Mouse (Mus musculus) gastrocnemius, adult 18-20 months (tissue): ENCODE measurements around the gene Abcc12. TPM values are rescaled to one million over a fixed set of nuclear protein-coding genes. Genes with fewer than 3 reads are reported as not detected.

Experiments
- DNase-seq: peaks from one replicate; pipeline ENCODE4 v3.0.0; 2021; ENCODE audit warnings: low spot score
- total RNA-seq, 2 experiments: library from RNA; stranded (reverse); gene quantifications; 2 replicates each; pipeline ENCODE4 v1.2.3; 2021

Abcc12 gene
- total RNA-seq, 2 experiments from 2014 or later: not detected

DNA sequence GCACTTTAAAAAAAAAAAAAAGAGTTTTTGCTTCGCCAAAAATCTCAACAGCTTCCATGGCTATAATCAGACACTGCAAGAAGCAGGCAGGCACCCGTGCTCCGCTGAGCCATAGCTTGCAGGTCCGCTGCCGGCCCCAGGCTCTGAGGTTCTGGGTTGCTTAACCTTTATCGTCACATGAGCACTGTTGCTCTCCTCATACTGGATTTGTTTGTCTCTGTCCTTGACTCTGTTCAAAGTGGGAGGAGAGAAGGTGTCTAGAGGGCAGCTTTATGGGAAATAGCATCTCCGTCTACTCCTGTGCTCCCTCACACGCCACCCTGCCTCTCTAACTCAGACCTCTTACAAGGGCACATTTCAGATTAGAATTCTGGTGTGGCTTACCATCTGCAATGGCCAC, 1.8 kb downstream of the Abcc12 start:
- no peak for DNase-seq

DNA sequence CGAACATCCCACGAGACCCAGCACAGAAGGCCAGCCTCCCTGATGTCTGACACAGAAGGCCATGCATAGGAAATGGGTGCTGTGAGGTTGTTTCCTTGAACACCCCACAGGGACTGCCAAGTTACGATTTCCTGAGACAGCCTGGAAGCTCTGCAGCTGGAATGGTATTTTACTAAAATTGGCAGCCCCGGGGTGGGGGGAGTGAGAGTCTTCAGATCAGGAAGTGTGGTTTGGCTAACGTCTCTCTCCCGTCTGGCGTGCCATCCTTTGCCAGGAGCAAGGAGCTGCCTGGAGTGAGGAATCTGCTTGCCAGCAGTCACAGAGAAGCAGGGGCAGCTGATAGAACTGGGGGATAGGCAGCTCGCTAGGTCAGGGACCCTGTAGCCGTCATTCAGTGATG, 2.4 kb downstream of the Abcc12 start:
- peak; percentile 2 for DNase-seq

DNA sequence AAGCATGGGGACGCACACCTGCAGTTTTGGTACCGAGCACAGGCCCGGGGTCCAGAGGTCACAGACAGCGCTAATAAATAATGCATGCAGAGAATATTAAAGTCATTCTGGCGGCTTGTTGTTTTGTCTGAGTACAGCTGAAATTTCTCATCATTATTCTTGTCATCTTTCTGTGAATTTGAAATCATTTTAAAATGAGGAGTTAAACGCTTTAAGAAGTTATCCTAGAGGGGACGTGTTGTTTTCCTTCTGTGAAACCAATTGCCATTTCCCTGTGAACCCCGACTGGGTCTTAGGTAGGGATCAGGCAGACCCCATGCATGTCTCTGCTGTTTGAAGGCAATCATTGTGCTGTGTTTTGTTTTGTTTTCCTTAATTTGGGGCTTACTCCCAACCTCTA, 2.9 kb downstream of the Abcc12 start:
- DNase-seq: no peak

DNA sequence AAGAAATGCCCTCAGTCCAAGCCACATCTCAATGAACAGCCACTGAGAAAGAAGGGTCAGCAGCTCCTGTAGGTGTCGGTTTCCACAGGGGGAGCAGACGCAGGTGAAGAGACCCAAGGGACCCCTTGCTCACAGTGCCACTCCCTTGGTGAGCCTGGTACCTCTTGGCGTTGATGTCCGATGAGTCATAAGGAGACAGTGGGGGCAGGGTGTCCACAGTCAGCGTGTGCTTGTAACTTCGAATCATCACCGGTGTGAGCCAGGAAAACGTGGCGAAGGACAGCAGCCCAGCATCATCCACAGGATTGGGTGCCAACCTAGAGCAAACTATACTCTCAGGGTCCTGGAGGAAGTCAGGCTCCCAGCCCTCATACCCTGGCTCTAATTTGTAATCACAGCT, 16.8 kb downstream of the Abcc12 start:
- no peak for DNase-seq

DNA sequence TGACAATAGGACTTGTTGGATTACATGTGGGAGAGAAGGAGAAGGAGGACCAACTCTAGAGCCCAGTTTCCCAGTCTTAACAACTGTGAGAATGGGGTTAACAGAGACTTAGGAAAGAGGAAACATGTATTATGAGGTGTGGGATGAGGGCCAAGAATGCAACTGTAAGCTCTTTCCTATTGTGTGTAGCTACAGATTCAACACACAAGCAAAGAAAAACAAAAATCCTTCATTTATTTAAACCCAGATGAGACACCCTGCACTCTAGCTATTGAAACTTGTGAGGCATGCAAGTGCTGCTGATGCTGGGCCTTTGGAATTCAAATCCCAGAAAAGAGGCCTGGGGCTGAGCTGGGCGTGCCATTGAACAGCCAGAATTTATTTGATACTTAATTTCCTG, 18.7 kb downstream of the Abcc12 start:
- DNase-seq: no peak

DNA sequence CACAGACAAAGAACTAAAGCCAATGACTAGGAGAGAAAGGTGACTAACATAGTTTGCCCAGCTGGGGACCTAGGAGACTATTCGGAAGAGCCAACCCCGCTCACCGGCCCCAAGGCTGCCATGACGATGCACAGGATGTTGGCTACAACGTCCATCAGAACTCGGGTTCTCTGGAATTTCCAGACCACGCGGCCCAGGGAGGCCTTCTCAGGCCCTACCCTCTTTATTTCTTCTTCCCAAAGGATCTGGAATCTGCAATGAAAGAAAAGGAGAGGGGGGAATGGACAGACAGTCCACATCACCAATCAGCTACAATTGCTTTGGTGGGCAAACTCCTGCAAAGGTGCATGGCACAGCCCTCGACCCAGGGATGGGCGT, 19.8 kb downstream of the Abcc12 start:
- no peak for DNase-seq

DNA sequence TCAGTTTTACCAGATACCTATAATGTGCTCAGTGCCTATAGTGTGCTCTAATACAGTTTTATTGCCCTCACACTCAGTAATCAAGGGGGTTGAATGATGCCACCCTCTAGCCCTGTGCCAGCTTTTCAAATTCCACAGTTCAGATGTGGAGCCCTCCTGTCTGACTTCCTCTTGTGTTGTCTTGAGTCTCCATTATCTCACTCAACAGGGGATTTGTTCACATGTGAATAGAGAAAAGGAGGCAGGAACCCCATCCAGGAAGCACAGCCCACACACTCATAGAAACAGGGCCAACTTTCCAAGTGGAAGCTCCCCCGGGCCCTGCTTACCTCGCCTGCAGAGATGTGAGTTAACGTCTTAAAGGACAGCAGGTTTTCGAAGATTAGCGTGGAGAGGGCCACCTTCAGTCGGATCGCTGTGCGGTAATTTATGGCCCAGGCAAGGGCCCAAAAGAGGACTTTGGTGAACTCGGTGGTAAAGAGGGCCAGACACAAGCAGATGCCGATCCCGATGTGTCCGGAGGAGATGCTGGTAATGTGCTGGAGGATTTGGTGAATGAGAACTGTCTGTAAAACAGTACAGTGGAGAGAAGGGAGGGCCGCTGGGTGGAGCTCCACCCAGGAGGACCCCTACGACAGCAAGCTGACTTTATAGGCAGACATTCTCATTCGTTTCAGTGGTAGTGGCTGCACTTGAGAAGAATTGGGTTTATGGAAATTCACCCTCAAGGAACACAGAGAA, 20.4 kb downstream of the Abcc12 start:
- no peak for DNase-seq

DNA sequence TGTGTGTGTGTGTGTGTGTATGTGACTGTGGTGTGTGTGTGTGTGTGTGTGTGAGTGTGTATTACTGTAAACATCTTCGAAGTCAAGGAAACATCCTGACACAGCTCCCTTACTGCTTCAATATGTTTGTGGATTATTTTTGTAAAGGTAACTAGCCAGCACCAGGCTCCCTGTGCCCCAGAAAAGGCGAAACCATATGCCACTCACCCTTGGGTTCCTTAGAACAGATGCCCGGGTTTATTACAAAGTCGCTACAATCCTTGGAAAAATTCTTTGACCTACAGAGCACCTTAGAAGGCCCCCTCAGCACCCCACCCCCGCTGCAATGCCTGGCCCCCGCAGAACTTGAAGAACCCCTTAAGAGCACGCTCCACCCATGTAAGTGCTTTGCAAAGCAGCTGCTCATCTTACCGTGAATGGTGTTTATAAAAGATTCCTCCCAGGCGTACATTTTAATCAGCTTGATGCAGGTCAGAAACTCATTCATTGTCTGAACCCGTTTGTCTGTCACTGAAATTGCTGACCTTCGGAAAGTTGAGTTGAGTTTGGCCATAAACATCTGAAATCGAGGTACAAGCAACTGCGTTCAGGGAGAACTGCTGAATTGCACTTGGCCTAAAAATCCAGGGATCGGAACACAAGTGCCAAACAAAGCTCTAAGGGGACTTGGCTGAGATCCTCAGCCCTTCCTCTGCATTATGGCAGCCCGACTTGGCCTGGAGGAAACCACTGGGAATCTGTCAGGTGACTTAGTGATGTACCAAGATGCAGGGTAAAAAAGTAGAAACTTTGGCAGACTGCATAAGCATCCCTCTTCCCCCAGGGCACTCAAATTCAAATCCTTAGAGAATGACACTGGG, 23.1 kb downstream of the Abcc12 start:
- no peak for DNase-seq

DNA sequence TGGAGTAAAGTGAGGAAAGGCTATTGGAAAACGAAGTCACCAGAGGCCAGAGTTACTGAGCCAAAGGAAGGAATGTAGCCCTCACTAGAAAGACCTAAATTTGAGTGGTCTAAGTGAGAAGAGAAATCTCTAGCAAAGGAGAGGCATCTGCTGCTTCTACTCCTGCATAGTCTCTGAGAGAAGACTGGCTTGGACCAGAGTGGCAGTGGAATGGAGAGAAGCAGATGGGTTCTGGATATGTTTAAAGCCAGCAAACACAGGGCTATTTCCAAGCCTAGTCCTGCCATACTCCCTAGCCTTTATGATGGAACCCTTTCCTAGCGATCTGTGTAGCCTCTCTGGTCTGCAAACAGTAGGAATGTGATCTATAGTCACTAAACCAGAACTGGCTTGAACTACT, 24.9 kb downstream of the Abcc12 start:
- DNase-seq: no peak

DNA sequence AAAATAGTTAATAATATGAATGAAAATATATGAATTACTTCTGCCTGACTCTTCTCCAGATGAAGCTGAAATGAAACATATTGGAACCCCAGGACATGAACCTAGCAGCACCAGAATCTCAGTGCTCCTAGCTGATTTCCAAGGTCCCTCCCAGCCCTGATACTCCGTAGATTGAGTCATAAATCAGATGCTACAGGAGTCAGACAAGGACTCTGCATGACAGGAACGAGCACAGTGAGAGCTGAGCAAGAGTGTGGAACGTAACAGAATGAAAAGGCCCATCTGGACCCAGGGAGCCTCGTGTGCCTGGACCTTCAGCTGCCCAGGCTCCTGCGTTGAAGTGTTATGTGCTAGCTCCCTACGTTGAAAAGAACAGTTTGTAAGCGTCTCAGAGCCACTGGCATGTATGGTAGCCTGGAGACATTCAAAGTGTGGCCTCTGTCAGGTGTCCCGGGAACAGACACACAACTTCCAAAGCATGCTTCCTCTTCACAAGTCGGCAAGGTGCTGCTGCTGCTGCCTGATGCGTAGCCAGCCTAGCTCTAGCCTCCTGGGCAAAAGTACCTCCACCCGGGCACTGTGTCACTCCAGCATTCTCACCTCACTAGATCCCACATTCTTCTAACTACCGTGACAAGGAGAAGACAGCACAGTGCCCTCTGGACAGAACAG, 26.1 kb downstream of the Abcc12 start:
- DNase-seq: no peak

DNA sequence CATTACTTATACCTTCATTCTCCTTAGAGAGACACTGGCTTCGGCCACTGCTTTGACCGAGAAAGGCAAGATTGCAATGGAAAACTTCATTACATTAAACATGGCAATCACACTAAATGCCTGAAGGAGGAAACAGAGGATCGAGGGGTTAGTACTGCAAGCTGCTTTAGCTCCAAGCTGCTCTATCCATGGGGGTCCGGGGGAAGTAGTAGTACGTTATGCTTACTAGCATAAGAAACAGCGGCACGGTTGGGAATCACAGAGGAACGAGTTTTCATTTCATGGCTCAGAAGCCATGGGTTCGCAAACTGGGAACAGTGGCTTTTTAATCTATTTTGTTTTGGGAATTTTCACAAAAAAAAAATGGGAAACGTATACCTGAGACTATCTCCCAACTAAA, 30.0 kb downstream of the Abcc12 start:
- DNase-seq: no peak

DNA sequence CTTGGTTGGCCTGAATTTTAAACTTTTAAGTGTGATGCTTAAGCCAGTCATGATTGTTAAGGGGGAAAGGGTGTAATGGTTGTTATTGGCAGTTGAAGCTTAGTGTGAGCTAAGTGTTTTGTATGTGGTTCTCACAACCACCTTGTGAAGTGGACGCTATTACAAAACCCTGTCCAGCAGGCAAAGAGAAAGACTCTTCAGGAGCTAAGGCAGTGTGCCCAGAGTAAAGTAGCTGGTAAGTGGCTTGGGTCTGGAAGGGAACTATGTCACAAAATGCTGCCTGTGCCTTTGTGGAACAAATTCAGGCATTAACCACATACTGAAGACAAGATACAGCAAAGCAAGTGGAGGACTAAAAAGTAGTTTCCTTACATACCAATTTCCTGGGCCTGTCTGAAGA, 34.5 kb downstream of the Abcc12 start:
- no peak for DNase-seq

DNA sequence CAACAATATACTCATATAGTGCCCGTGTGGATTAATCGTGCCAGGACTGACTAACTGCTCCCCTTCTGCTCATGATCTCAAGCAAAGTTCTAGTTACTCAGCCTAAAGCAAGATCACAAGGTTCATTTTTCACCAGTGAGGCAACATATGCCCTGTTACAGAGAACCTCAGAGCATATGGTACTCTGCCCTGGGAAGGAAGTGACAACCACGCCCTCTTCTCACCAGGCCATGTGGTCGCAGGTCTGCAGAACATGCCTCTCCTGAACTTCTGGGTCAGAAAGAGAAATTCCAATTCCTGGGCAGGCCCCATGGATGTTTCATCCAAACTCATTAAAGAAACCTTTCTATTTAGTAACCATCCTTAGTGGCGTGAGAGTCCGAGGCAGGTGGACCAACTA, 39.6 kb downstream of the Abcc12 start:
- no peak for DNase-seq

DNA sequence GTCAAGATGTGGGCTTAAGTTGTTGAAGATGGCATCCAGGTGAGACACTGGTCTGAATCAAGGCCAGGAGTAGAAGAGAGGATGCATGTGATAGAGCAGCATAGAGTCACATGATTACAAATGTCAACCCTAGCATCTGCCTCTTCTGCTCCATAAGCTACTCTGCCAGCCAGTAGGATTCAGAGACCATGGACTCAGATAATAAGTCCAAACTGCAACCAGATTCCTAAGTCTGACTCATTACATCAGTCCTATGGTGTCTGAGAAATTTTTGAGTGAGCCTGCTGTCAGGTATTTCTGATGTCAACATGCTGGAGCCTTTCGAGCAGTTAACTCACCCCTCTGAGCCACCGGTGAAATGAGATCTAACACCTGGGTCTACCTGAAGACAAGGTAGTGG, 40.1 kb downstream of the Abcc12 start:
- DNase-seq: no peak

DNA sequence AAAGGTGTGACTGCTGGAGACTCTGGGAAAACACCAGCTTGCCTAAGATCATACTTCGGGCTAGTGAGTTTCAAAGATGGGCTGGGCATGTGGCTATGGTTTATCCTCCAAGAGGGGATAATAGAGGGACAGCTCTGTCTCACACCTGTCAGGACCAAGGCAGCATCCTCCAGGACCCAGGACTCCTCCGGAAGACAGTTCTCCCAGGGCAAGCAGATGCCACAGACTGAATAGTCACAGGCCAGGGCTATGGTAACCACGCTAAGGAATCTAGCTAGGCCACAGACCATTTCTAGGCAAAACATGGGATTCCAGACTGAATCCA, 43.9 kb downstream of the Abcc12 start:
- no peak for DNase-seq

DNA sequence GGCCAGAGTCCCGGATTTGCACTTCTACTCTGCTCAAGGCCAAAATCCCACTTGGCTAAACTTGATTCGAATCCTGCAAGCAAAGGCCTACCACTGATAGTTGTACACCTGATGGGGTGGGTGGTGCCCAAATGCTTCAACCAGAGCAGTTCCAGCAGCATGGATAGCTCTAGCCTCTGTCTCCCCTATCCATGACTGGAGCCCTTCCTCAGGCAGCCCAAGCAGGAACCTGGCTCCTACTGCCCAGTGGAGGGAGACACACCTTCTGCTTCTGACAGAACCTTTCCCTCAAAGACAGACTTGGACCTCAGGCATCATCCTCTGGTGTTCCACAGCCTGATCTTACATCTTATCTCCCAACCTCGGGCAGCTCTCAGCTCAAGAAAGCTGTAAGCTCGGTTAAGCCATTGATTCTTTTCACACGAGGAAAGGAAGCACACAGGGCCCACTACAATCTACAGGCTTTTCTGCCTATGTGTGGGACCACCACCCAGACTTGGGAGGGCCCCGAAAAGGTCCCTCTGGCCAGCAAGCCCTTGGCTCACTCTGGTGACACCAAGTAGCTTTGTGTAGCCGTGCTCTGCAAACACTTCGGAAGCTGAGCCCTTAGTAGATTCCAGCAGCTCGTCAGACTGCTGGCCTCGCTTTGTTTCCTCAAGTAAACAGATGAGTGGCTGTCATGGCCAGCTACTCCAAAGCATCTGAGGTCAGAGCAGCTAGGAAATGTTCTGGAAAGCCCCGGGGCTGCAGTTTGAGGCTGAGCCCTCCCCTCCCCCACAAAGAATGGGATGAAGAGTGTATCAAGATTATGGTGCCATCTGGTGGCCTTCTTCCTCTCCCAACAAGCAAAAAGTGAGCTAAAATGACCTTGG, 44.5 kb downstream of the Abcc12 start:
- DNase-seq: peak; percentile 79

DNA sequence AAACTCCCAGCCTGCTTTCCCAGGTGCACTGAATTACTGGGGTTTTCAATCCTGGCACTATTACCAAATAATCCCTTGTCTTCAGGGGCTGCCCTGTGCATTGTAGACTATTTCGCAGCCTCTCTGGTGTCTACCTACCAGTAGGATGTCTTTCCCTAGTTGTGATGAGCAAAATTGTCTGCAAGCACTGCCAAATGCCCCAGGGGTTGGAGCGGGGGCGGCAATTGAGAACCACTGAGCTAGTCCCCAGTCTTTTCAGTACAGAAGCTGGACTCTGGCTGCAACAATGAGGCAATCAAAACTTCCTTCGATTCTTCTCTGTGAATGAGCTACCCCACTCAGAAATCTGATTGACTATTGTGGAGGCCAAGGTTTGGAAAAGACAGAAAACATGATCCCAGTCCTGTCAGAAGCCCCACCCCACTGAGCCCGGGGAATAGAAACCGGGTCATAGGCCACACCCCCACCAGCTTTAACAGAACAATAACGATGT, 45.4 kb downstream of the Abcc12 start:
- peak; percentile 28 for DNase-seq

DNA sequence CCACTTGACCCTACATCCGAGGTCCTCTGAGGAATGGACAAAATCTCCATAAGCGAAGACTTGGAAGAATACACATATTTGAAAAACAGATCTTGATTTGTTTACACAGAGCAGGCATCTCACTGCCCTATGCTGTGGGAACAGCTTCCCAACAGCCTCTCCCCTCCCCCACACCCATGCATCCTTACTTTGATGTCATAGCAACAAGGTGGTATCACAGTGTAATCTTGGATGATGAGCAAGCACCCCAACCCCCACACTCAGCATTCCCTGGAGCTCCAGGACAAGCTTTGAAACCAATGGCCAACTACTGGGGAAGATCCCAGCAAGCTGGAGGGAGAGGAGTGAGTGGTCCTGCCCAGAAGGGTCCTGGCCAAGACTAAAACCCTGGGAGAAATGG, 50.8 kb downstream of the Abcc12 start:
- DNase-seq: no peak

DNA sequence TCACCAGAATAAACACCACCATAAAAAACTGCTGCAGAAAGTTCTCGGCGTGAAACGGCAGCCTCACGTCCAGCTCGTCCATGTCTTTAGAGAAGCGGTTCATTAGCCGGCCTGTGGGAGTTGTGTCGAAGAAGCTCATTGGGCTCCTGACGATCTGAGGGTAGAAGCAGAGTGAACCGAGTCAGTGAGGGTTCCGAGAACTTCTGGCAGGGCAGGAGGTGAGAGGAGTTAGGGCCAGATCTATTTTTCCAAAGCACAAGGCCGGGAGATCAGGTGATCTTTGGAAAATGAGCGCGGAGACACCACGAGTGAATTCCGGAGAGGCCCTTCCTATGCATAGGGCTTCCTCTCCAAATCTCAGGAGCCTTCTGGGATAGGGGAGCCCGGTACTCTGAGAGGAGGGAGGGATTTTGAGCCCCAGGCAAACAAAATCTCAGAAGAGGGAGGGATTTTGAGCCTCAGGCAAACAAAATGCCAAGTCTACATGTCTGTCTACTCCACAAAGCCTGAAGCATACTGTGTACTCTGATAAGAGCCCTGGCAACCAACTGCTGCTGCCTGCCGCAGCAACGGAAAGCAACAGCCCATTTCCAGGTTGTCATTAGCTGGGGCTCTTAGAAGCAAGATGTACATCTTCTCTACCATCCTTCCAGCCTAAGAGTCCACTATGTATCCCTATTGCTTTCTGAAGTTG, 53.0 kb downstream of the Abcc12 start:
- no peak for DNase-seq

DNA sequence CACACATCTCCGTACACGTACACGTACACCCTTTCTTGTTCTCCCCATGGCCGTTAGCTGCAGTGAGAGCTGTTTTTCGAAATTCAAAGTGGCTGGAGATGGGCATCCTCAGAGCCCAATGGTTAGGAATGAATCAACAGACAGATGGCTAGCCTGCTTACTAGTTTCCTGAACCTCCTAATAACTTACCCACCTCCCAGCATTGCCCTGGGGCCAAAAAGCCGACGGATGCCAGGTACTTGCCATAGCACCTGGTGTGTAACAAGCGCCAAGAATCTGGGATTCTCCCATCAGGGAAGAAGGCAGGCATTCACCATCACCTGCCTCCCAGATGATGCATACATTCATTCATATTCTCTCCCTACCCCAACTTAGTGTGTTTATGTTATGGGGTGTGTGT, 53.7 kb downstream of the Abcc12 start:
- no peak for DNase-seq

DNA sequence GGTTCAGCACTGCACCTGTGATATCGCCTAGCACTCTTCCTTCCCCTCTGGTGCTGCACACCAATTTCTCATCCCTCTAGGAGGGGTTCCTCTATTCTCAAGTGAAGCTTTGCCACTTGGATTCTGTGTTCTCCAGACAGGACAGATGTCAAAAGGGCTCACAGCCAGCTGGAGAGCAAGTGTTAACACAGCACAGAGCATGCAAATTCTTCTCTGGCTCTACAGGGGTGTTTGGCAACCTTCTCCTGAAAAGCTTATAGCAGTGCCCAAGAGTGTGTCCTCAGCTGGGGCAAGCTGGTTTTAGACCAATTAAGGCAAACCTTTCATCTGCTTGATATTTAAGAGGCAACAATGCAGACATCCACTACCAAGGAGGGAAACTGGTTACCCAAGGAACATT, 66.3 kb downstream of the Abcc12 start:
- no peak for DNase-seq
